Mouse (Mus musculus) bone marrow, adult 2 months (tissue): ENCODE measurements around the gene Ttc13. TPM values are rescaled to one million over a fixed set of nuclear protein-coding genes. Genes with fewer than 3 reads are reported as not detected.

Experiments
- H3K27ac ChIP-seq: fragments of 200-500 bp; 2 replicates; pipeline ENCODE4 v1.5.1; 2012; ENCODE audit warnings: low read depth, mild to moderate bottlenecking, control low read depth, inconsistent platforms, low read length; ENCODE audit not compliant: control insufficient read depth, poor library complexity, insufficient read depth
- H3K4me1 ChIP-seq: fragments of 200-500 bp; 2 replicates; pipeline ENCODE4 v1.6.1; 2011; ENCODE audit warnings: low read length; ENCODE audit not compliant: control insufficient read depth, insufficient read depth
- H3K4me3 ChIP-seq: fragments of 200-500 bp; replicated peaks from 2 replicates; pipeline ENCODE3; 2011; ENCODE audit warnings: mild to moderate bottlenecking, low read depth, low read length, control low read depth; ENCODE audit not compliant: control insufficient read depth
- CTCF ChIP-seq: fragments of 200-500 bp; IDR thresholded peaks from 2 replicates; pipeline ENCODE4 v1.5.1; 2011; ENCODE audit warnings: low read length, control low read depth; ENCODE audit not compliant: control insufficient read depth, insufficient read depth
- POLR2A ChIP-seq: fragments of 200-500 bp; IDR thresholded peaks from 2 replicates; pipeline ENCODE4 v1.6.1; 2011; ENCODE audit warnings: low read depth, mild to moderate bottlenecking, control low read depth, low read length, borderline replicate concordance; ENCODE audit not compliant: control insufficient read depth
- WGBS: fragments of 180-500 bp; shearing (Covaris S2); methylation state at CpG from one replicate; pipeline ENCODE4 v1.1.7; 2018; 5-methylcytosine and 5-hydroxymethylcytosine counted together
- polyA plus RNA-seq: library from polyadenylated mRNA; stranded (reverse); fragments of >200 nt; gene quantifications from 2 replicates; pipeline ENCODE4 v1.2.4, GENCODE M21; 2011; ENCODE audit warnings: low replicate concordance; ENCODE audit not compliant: missing spikeins, insufficient read depth, insufficient read length

Ttc13 gene
- polyA plus RNA-seq, 1 experiment: 26.4 TPM

DNA sequence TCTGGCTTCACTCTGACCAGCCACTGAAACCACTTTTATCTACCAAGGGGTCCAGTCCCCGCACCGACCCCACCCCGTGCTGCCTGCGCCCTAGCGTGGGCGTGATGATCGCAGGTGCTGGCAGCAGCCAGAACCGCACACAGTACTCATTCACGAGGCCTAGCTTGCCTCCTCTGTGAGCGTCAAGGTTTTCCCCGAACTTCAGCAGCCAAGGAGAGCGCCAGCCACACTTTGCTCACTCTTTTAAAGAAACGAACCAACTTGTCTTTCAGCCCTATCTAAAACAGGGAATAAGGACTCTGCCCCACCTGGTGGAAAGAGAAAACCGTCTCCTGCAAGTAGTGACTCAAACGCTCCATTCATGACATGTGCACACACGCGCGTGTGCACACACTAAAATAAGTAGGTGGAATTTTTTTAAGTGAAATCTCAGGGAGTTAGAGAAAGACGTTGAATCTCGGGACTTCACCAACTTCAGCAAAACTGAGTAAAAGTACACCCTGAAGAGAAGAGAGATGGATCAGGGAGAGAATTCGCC, 30.6 kb upstream of the Ttc13 start:
- Histone ChIP-seq H3K27ac (no peak overlapping the region), H3K4me3 (no peak overlapping the region), H3K4me1 (no peaks in the 10 kb centered on the region)
- TF ChIP-seq POLR2A (no peak), CTCF (no peak)
- 45% methylated on average over 21 of the region's 21 CpGs for WGBS

DNA sequence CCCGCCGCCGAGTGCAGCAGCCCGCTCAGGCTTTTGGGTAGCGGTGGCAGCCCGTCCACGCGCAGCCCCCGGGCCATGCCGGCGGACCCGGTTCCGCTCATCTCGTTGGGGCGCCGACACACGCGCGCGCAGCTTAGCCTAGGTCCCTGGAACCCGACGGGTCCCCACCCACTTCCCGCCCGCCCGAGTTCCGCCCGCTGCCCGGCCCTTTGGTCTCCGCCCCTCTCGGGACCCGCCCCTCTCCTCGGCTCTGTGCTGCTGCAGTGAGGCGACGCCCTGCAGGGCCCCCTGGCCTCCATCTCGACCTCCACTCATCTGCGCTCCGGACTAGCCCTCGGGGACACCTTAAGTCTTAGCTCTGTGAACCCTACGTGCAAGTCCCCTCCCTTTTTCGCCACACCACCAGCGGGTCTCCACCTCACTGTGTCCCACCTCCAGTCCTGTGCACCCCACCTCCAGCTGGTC, 30.0 kb upstream of the Ttc13 start, which contains the start of gene Fam89a:
Gene Fam89a, minus strand, starts transcription at position 124 of the 465 bp plus-strand sequence.
- Histone ChIP-seq H3K4me3 (peak within 1 kb of the TSS; percentile 40), H3K27ac (no peak within 1 kb of the TSS; the same call in 1 of the 2 replicates), H3K4me1 (no peaks in the 10 kb centered on the region)
- WGBS: 1% methylated on average over 33 of the region's 41 CpGs
- no peak for TF ChIP-seq POLR2A
- TF ChIP-seq CTCF: no peak

DNA sequence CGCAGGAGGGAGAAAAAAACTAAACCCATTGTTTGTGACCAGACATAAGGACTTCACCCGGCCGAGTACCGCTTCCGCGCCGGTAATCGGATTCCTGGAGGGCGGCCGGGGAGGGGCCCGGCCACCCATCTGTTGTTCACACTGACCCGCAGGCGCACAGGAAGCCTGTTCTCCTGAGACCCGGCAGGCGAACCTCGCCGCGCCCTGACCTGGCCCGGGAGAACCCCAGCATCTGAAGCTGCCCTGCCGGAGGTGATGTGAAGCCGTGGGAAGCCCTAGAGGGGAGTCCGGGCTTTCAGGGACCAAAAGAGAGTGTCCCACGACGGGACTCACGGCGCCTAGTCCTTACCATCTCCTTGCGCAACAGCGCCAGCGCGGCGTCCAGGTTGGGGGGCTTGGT, 29.4 kb upstream of the Ttc13 start:
- under 1% methylated on average over 31 of the region's 31 CpGs for WGBS
- Histone ChIP-seq H3K4me1 (no peaks in the 10 kb centered on the region; the same call in 1 of the 2 replicates), H3K4me3 (peak overlapping the region; percentile 30), H3K27ac (no peak overlapping the region; the same call in 1 of the 2 replicates)
- TF ChIP-seq CTCF (no peak), POLR2A (no peak)

DNA sequence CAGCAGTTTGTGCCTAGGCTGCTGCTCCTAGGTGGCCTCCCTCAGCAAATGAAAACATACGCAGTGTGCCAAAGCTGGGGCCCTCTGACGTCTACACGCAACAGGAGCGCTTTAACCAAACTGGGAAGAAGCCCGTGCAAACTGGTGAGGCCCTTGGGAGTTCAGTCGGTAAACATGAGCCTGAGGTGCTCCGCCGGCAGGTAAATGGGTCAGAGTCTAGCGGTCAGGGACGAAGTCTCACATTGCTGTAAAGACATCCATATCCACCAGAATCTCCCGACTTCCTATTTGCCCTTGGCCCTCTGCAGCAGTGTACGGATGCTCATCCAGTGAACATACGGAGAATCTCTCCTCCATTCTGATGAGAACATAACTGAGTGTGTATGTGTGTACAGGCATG, 24.9 kb upstream of the Ttc13 start:
- no peaks in the 10 kb centered on the region; the same call in 1 of the 2 replicates for H3K4me1 ChIP-seq
- no peak overlapping the region for H3K4me3 ChIP-seq
- no peak for TF ChIP-seq POLR2A
- no peak for TF ChIP-seq CTCF
- 77% methylated on average over 13 of the region's 13 CpGs for WGBS
- no peak overlapping the region for H3K27ac ChIP-seq

DNA sequence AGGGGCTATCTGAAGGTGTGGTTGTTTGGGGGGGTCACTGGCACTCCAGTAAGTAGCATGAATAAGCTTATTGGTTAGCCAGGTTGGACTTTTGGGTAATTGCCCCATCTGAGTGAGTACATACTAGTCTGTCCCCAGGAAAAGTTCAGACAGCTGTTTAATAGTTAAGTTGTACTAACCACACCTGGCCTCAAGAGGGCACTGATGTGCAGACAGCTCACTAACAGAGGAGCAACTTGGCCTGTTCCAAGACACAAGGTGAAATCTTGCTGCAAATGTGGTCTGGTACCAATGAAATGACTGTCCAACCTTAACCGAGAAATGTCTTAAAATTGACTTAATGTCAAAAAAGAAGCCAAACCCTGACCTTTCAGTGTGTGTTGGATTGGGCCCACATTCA, 17.5 kb upstream of the Ttc13 start:
- TF ChIP-seq POLR2A: no peak
- TF ChIP-seq CTCF: peak; percentile 52
- Histone ChIP-seq H3K4me1 (no peaks in the 10 kb centered on the region; the same call in 1 of the 2 replicates), H3K4me3 (no peak overlapping the region), H3K27ac (no peak overlapping the region)
- WGBS: 90% methylated on average over 1 of the region's 1 CpGs

DNA sequence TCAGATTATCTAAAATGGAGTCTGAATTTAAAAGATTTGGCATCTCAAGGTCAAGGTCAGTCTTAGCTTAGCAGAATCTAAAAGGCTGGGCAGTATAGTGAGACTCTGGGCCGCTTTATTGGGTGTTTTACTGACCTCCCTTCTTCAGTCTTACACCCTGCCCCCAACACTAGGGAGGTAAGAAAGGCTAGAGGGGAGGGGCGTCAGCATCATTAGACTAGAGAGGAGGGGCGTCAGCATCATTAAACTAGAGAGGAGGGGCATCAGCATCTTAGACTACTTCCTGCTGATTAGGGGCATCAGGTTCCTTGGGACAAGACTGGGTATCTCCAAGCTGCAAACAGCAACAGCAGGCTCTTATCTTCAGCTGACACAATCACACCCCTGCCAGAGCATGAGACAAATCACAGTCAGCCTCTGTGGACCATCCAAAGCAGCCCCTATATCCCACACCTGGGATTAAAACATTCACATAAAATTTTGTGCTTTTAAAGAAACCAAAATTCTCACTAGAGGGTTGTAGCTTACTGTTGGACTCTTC, 13.7 kb upstream of the Ttc13 start:
- Histone ChIP-seq H3K4me1 (no peaks in the 10 kb centered on the region), H3K4me3 (no peak overlapping the region), H3K27ac (no peak overlapping the region)
- WGBS: 76% methylated on average over 3 of the region's 3 CpGs
- TF ChIP-seq CTCF: no peak

DNA sequence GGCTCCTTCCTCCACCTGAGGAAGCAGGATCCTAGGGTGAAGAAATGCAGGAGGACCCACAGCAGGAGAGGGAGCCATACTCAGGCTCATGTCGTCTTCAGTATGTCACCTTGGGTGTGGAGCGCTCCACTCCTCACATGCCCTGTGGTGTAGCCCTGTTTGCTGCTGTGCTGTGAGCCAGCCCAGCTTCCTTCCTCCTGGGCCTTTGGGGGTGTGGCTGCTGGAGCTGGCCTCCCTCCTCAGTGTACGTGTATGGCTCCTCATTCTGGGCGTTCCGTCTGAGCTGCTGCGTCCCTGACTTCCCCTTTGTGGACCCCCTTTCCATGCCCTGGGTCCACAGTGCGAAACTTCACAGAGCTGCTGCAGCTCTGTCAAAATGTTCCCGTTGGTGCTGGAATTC, 11.0 kb upstream of the Ttc13 start:
- H3K4me1 ChIP-seq: no peaks in the 10 kb centered on the region

DNA sequence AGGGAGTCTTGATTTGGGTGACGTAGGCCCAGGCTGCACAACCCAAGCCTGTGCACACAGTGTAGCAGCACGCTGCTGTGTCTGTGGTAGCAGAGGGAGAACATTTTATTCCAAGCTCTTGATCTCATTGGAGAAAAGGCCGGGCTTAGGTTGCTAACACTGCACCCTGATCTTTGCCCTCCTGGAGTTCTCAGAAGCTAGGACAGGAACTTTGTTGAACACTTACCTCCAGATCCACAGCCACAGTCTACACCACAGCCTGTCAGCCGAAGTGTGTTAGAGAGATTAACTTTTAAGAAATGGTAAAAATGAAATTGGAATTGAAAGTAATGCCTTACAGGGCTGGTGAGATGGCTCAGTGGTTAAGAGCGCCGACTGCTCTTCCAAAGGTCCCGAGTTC, 2.5 kb upstream of the Ttc13 start:
- H3K4me1 ChIP-seq: no peaks in the 10 kb centered on the region; the same call in 1 of the 2 replicates
- no peak for TF ChIP-seq POLR2A
- H3K4me3 ChIP-seq: no peak overlapping the region
- 87% methylated on average over 7 of the region's 7 CpGs for WGBS
- no peak overlapping the region for H3K27ac ChIP-seq

More for the DNA sequence above, 11.0 kb upstream of the Ttc13 start:
- Histone ChIP-seq H3K4me3 (no peak overlapping the region), H3K27ac (no peak overlapping the region)
- TF ChIP-seq CTCF (no peak), POLR2A (no peak)
- WGBS: 40% methylated on average over 8 of the region's 8 CpGs

DNA sequence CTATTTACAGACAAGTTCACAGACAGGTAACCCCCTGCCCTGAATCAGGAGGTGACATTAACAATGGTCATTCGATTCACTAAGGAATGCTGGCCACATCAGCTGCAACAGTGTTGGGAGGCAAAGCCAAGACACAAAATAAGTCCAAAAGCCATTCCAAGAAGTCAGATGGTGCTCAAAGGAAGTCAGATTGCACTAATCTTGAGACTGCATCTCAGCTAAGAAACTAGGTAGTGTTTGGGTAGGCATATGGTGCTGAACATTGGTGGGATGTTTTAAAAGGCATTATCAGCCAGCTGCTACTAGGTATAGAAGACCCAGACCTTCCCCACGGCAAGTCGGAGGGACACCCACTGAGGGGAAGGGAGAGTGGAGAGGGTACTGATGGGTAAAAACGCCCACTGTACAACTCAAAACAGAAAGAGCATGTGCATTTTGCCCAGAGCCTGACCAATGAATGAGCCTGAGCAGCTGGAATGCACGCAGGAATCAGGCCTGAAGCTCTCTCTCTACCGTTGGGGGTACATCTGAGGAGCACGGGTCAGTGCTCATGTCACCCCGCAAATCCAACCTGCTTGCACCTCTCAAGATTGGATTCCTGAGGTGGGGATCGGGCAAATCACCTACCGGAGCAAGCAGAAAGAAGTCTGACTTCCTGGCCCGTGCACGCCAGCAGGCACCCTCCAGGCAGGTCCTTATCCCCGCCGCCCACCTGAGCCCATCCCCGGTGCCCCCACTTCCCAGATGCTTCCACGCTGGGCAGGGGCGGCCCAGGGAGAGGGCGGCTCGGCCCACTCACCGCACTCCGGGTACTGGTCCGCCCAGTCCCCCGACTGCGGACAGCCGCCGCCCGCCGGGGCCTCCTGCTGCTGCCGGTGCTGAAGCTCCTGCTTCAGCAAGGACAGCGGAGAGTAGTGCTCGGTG, 583 bp downstream of the Ttc13 start:
- no peaks in the 10 kb centered on the region; the same call in 1 of the 2 replicates for H3K4me1 ChIP-seq

More for the DNA sequence above, 583 bp downstream of the Ttc13 start:
- H3K4me3 ChIP-seq: peak overlapping the region; percentile 66
- TF ChIP-seq CTCF: no peak
- TF ChIP-seq POLR2A: no peak
- WGBS: 4% methylated on average over 31 of the region's 31 CpGs
- H3K27ac ChIP-seq: peak overlapping the region; percentile 66; the same call in 1 of the 2 replicates
